Mouse (Mus musculus) MEL (cell line): ENCODE data around the gene Fbxl19. TPM values are rescaled to one million over a fixed set of nuclear protein-coding genes. Genes with fewer than 3 reads are reported as not detected.

ENCODE experiments used
- DNase-seq: peaks from one replicate; pipeline ENCODE4 v3.0.0; 2011; ENCODE audit warnings: low read depth, low spot score
- H3K27ac ChIP-seq: 2 replicates; pipeline ENCODE4 v1.5.1; 2012; ENCODE audit warnings: low read depth, mild to moderate bottlenecking, control low read depth, low read length, moderate library complexity; ENCODE audit not compliant: control insufficient read depth
- H3K27me3 ChIP-seq, 2 experiments: fragments of 150-350 bp in 1 of 2; sonication (generic) in 1 of 2; 2 replicates each; pipeline ENCODE4 v1.6.1; 2012; ENCODE audit warnings: low read length in 2 of 2, mild to moderate bottlenecking in 2 of 2, improper control_type of control experiment in 1 of 2, moderate library complexity in 1 of 2; ENCODE audit not compliant: insufficient read depth in 2 of 2, control insufficient read depth in 1 of 2
- H3K36me3 ChIP-seq, 2 experiments: 2 replicates each; pipeline ENCODE4 v1.6.1; 2012 to 2014; ENCODE audit warnings: low read length in 2 of 2, improper control_type of control experiment in 1 of 2, inconsistent platforms in 1 of 2, mild to moderate bottlenecking in 1 of 2; ENCODE audit not compliant: insufficient read depth in 2 of 2, control insufficient read depth in 1 of 2
- H3K4me1 ChIP-seq, 2 experiments: fragments of 150-350 bp in 1 of 2; sonication (generic) in 1 of 2; 2 replicates each; pipeline ENCODE4 v1.6.1; 2012; ENCODE audit warnings: low read length in 2 of 2, improper control_type of control experiment in 1 of 2, mild to moderate bottlenecking in 1 of 2; ENCODE audit not compliant: insufficient read depth in 2 of 2, control insufficient read depth in 1 of 2
- H3K4me3 ChIP-seq, 2 experiments: fragments of 150-350 bp in 1 of 2; sonication (generic) in 1 of 2; 2 replicates each; pipeline ENCODE4 v1.5.1; 2012; ENCODE audit warnings: low read depth in 2 of 2, low read length in 2 of 2, mild to moderate bottlenecking in 2 of 2, moderate library complexity in 2 of 2, control low read depth in 1 of 2, improper control_type of control experiment in 1 of 2; ENCODE audit not compliant: control insufficient read depth in 1 of 2, insufficient read depth in 1 of 2
- H3K79me2 ChIP-seq: 2 replicates; pipeline ENCODE4 v1.6.1; 2012; ENCODE audit warnings: mild to moderate bottlenecking, low read length, moderate library complexity; ENCODE audit not compliant: control insufficient read depth, poor library complexity, insufficient read depth
- H3K9ac ChIP-seq: 2 replicates; pipeline ENCODE4 v1.6.1; 2012; ENCODE audit warnings: low read depth, mild to moderate bottlenecking, control low read depth, low read length, moderate library complexity; ENCODE audit not compliant: control insufficient read depth, poor library complexity, severe bottlenecking
- H3K9me3 ChIP-seq: fragments of 150-350 bp; sonication (generic); replicated peaks from 2 replicates; pipeline ENCODE4 v1.6.1; 2012; ENCODE audit warnings: mild to moderate bottlenecking, low read length, improper control_type of control experiment, moderate library complexity; ENCODE audit not compliant: insufficient read depth
- BHLHE40 ChIP-seq: IDR thresholded peaks from 2 replicates; pipeline ENCODE4 v1.6.1; 2012; ENCODE audit warnings: low read depth, mild to moderate bottlenecking, inconsistent platforms, low read length, improper control_type of control experiment, borderline replicate concordance
- CHD2 ChIP-seq: IDR thresholded peaks from 2 replicates; pipeline ENCODE4 v1.6.1; 2011; ENCODE audit warnings: low read length, improper control_type of control experiment
- KAT2A ChIP-seq: conservative IDR thresholded peaks from 2 replicates; pipeline ENCODE4 v1.6.1; 2012; ENCODE audit warnings: low read depth, low read length, improper control_type of control experiment, inconsistent platforms
- MAFK ChIP-seq: IDR thresholded peaks from 2 replicates; pipeline ENCODE4 v1.6.1; 2011; ENCODE audit warnings: low read depth, mild to moderate bottlenecking, low read length, improper control_type of control experiment, borderline replicate concordance
- MAX ChIP-seq: IDR thresholded peaks from 2 replicates; pipeline ENCODE4 v1.6.1; 2011; ENCODE audit warnings: low read length, improper control_type of control experiment
- MAZ ChIP-seq: IDR thresholded peaks from 2 replicates; pipeline ENCODE4 v1.6.1; 2012; ENCODE audit warnings: low read depth, mild to moderate bottlenecking, inconsistent platforms, low read length, improper control_type of control experiment
- MXI1 ChIP-seq: IDR thresholded peaks from 2 replicates; pipeline ENCODE4 v1.6.1; 2011; ENCODE audit warnings: mild to moderate bottlenecking, low read depth, low read length, improper control_type of control experiment
- MYC ChIP-seq: IDR thresholded peaks from 2 replicates; pipeline ENCODE4 v1.6.1; 2011; ENCODE audit warnings: low read depth, mild to moderate bottlenecking, low read length, improper control_type of control experiment, moderate library complexity
- POLR2A ChIP-seq, 2 experiments: IDR thresholded peaks; 2 replicates each; pipeline ENCODE4 v1.6.1; 2011 to 2012; ENCODE audit warnings: low read length in 2 of 2, mild to moderate bottlenecking in 2 of 2, control low read depth in 1 of 2, improper control_type of control experiment in 1 of 2, low read depth in 1 of 2, moderate library complexity in 1 of 2; ENCODE audit not compliant: control insufficient read depth in 1 of 2, insufficient read depth in 1 of 2, poor library complexity in 1 of 2
- POLR2AphosphoS2 ChIP-seq: IDR thresholded peaks from 2 replicates; pipeline ENCODE4 v1.6.1; 2011; ENCODE audit warnings: low read length, improper control_type of control experiment
- POLR2AphosphoS5 ChIP-seq: IDR thresholded peaks from 2 replicates; pipeline ENCODE4 v1.6.1; 2012; ENCODE audit warnings: low read depth, borderline replicate concordance, mild to moderate bottlenecking, inconsistent platforms, low read length, moderate library complexity, mixed read lengths
- SIN3A ChIP-seq: IDR thresholded peaks from 2 replicates; pipeline ENCODE4 v1.6.1; 2012; ENCODE audit warnings: low read length, improper control_type of control experiment, inconsistent platforms
- TCF12 ChIP-seq: IDR thresholded peaks from 2 replicates; pipeline ENCODE4 v1.6.1; 2014; ENCODE audit warnings: low read depth, mild to moderate bottlenecking, inconsistent platforms, low read length, improper control_type of control experiment, moderate library complexity
- UBTF ChIP-seq: IDR thresholded peaks from 2 replicates; pipeline ENCODE4 v1.6.1; 2012; ENCODE audit warnings: low read depth, mild to moderate bottlenecking, inconsistent platforms, low read length, improper control_type of control experiment, moderate library complexity, borderline replicate concordance; ENCODE audit not compliant: insufficient read depth
- USF1 ChIP-seq: IDR thresholded peaks from 2 replicates; pipeline ENCODE4 v1.6.1; 2014; ENCODE audit warnings: low read depth, mild to moderate bottlenecking, inconsistent platforms, low read length, improper control_type of control experiment, moderate library complexity
- ZC3H11A ChIP-seq: IDR thresholded peaks from 2 replicates; pipeline ENCODE4 v1.6.1; 2012; ENCODE audit warnings: low read depth, mild to moderate bottlenecking, inconsistent platforms, low read length, improper control_type of control experiment
- ZMIZ1 ChIP-seq: IDR thresholded peaks from 2 replicates; pipeline ENCODE4 v1.6.1; 2012; ENCODE audit warnings: low read depth, mild to moderate bottlenecking, inconsistent platforms, low read length, improper control_type of control experiment, moderate library complexity
- polyA plus RNA-seq, 2 experiments: library from polyadenylated mRNA; stranded (reverse) in 1 of 2; unstranded in 1 of 2; fragments of >175 nt in 1 of 2; fragments of >200 nt in 1 of 2; gene quantifications; 2 replicates each; pipeline versions ENCODE4 v1.2.1 to v1.2.4; 2012; ENCODE audit warnings: low replicate concordance in 2 of 2, low read depth in 1 of 2; ENCODE audit not compliant: insufficient read length in 2 of 2, insufficient read depth in 1 of 2, missing spikeins in 1 of 2
- total RNA-seq: library from RNA; depleted of rRNA; stranded (reverse); fragments of 300-350 nt; gene quantifications from 2 replicates; pipeline ENCODE4 v1.2.3, GENCODE M21; 2012

Fbxl19 gene
- total and polyA plus RNA-seq, 3 experiments = 46.7 to 58.3 TPM; not detected in 1

DNA sequence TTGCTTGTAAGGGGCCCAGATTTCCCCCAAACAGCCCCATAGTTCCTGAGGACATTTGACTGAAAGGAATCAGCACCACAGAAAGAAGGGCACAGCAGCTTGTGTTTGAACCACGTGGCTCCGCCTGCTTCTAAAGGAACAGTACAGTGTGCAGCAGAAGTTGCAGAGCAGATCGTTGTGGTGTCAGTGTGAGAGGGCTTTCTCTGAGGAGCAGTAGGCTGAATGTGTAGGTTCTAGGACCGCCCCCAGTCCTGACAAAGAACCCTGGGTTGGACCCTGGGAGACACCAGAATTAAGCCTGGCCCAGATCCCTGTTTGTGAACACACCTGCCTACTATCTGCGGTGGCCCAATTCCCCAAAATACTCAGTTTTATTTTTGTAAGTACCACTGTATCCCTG lies 26.9 kb downstream of the Fbxl19 start:
- H3K9ac ChIP-seq = peak overlapping the region; percentile 98
- H3K27ac ChIP-seq = peak overlapping the region; percentile 93
- peak overlapping the region; percentile 82 to 93; a peak in 2 of 4 replicates for H3K4me3 ChIP-seq

DNA sequence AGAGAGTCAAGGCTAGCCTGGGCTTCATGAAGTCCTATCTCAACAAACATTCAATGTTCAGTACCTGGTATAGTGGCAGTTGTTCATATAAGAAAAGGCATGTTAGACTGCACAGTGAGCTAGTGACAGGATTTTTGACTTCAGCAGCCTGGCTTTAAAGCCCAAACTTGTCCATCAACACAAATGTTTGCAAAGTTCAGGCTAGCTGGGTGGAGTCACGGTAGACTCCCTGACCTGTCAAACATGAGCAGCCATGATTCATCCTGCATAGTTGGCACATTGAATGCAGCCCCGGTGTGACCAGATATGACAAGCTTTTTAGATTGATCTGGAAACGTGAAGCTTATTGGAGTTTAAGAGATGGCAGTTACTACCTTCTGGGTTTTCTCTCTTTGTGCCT lies 27.7 kb downstream of the Fbxl19 start:
- peaks cover 26% of the 10 kb centered on the region for H3K79me2 ChIP-seq
- H3K9ac ChIP-seq = no peak overlapping the region
- H3K27me3 ChIP-seq = no peaks in the 10 kb centered on the region
- H3K4me3 ChIP-seq = no peak overlapping the region
- H3K9me3 ChIP-seq = no peaks in the 10 kb centered on the region
- H3K4me1 ChIP-seq = peaks cover 0 to 32% of the 10 kb centered on the region in 2 experiments; a peak in 3 of 4 replicates
- no peak for TF ChIP-seq ZC3H11A
- peak; percentile 71 for TF ChIP-seq POLR2AphosphoS2
- peak; percentile 59 for DNase-seq
- H3K36me3 ChIP-seq = peaks cover 0 to 27% of the 10 kb centered on the region in 2 experiments; a peak in 2 of 4 replicates
- H3K27ac ChIP-seq = peak overlapping the region; percentile 20

More for the DNA sequence above, 26.9 kb downstream of the Fbxl19 start:
- Histone ChIP-seq H3K36me3 (peaks cover 0 to 32% of the 10 kb centered on the region in 2 experiments; a peak in 2 of 4 replicates), H3K4me1 (peaks cover 5 to 37% of the 10 kb centered on the region in 2 experiments; a peak in 3 of 4 replicates), H3K9me3 (no peaks in the 10 kb centered on the region), H3K79me2 (peaks cover 24% of the 10 kb centered on the region), H3K27me3 (no peaks in the 10 kb centered on the region)
- peak; percentile 71 for DNase-seq
- TF ChIP-seq CHD2 (no peak), TCF12 (no peak), MAFK (no peak), MXI1 (peak; percentile 84), USF1 (peak; percentile 66), POLR2A (IDR thresholded peaks at IDR 0.05; ENCODE audit: control insufficient read depth in 1 of 2, insufficient read depth in 1 of 2, low read depth in 1 of 2, low read length in 2 of 2, poor library complexity in 1 of 2) (peak in 1 of 2 experiments; percentile 25; a peak in 1 of 4 replicates), MYC (peak; percentile 72; the same call in 1 of the 2 replicates), MAX (peak; percentile 84)

DNA sequence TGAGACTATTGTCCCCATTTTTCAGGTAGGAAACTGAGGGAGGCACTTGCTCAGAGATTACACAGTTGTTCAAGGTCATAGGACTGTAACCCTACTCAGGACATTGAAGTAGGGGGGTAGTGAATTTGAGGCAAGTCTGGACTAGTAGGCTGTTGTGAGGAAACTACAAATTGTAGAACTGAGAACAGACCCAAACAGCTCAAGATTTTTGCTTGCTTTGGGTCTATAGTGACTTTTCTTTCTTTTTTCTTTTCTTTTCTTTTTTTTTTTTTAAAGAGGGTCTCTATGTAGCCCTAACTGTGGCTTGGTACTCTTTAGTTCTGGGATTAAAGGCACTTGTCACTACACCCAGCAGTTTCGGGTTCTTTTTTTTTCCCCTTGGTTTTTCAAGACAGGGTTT lies 28.2 kb downstream of the Fbxl19 start:
- Histone ChIP-seq H3K79me2 (peaks cover 27% of the 10 kb centered on the region), H3K4me3 (no peak overlapping the region), H3K27ac (peak overlapping the region; percentile 20; the same call in 1 of the 2 replicates), H3K27me3 (no peaks in the 10 kb centered on the region), H3K36me3 (peaks cover 0 to 27% of the 10 kb centered on the region in 2 experiments; a peak in 2 of 4 replicates), H3K9ac (no peak overlapping the region), H3K9me3 (no peaks in the 10 kb centered on the region), H3K4me1 (peaks cover 0 to 30% of the 10 kb centered on the region in 2 experiments; a peak in 3 of 4 replicates)
- DNase-seq = no peak
- TF ChIP-seq ZMIZ1 (no peak), BHLHE40 (no peak), KAT2A (no peak), SIN3A (no peak), UBTF (no peak), POLR2AphosphoS5 (no peak), USF1 (no peak), MAZ (no peak)
